Mouse (Mus musculus) embryo, embryonic 10 days (tissue): ENCODE results near the gene Zbtb20.

ENCODE experiments used
- DNase-seq: peaks from one replicate; pipeline ENCODE4 v3.0.0-alpha.2; 2015; ENCODE audit warnings: low spot score

Zbtb20 gene

DNA sequence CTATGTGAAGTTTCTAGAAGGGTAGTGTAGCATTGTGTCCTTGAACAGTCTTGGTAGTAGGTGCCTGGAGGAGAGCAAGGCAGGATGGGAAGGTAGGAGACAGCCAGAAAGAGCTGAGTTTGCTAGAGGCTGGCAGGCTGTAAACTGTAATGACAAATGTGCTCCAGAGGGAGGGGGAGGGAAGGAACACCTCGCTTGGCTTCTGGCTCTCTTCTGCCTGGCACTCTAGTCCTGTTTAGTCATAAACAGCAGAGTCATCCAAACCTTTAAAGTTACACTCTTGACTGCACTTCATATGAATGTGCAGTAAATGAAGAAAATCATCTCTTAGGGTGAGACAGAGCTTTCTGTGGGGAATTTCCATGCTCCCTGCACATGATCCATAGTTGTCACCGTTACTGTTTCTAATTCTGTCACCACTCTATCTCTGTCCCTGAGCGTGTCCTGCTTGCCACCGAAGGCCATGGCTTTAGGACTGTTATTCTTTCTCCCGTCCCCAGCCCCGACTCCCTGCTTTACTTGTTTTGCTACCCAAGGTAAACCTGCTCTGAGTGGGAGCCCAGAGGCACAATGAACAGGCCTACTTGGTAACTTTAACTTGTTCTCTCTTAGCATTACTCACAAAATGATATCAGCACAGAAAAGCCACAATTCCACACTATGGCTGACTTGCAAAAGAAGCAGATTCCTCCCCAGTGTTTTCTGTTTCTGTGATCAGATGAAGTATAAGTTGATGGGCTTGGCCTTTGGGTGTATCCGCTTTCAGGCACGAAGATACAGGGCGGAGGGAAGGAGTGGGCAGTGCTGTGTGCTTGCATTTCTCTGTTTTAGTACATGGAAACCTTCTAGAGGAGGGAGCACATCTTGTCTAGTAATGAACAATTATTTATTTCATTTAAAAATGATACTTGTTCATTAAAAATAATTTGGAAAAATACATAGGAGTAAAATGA lies 427.8 kb downstream of the Zbtb20 start:
- peak; percentile 24 for DNase-seq

- DNase-seq: peak; percentile 46
Observed at GRCm38 (mm10) chr16:43309968-43310431, 434.3 kb downstream of the Zbtb20 start.

DNA sequence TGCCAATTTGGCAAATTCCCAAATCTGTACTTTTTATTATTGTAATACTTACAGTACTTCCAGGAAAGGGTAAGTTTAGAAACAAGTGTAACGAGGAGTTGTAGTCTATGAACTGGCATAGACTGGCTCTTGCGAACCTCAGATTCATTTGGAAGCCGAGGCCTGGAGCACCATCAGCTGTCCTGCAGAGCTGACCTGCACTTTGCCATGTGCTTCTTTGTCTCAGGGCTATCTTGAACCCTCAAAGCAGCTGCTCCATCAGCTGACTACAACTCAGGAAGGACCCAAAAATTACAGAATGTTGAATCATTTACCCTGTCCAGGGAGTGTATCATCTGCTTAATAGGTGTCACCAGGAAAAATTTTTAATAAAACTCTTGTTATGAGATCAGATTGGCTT lies 448.3 kb downstream of the Zbtb20 start:
- no peak for DNase-seq

- DNase-seq: no peak
Observed at GRCm38 (mm10) chr16:43328221-43328620, 452.5 kb downstream of the Zbtb20 start.

DNA sequence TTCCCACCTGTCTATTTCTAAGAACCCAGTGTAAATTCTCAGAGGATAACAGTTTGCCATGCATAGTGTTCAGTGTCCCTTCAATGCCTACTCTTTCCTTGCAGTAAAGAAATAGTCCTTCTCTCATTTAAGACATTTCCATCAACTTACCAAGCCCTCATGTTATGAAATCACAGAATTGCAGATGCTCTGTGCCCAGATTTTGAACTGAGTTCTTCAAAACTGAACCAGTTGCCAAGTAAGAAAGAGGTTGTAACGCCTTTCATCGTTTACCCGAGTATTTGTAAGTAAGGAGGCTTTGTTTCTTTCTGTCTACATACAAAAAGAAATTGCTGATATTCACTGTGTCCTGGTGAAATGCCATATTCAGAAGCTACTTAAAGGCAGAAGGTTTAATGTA lies 454.5 kb downstream of the Zbtb20 start:
- no peak for DNase-seq

GRCm38 (mm10) chr16:43331440-43331839 lies 455.8 kb downstream of the Zbtb20 start:
- DNase-seq: no peak

DNA sequence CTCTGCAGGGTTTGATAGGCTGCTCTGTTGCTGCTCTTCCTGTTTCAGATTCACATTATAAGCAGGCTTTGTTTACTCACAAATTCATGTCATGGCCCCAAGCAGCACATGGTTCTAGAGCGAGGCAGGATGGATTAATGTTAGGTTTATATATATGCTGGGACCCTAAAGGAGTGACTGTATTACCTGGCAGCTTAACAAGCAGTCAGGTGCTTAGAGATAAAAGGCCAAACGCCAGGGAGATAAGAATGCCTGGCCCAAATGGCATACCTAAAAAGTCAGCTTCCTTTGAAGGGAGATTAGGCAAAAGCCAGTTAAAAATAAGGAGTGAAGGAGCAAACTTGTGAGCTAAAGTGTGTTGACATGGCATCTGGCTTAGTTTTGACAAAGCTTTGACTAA lies 457.1 kb downstream of the Zbtb20 start:
- DNase-seq: no peak

DNA sequence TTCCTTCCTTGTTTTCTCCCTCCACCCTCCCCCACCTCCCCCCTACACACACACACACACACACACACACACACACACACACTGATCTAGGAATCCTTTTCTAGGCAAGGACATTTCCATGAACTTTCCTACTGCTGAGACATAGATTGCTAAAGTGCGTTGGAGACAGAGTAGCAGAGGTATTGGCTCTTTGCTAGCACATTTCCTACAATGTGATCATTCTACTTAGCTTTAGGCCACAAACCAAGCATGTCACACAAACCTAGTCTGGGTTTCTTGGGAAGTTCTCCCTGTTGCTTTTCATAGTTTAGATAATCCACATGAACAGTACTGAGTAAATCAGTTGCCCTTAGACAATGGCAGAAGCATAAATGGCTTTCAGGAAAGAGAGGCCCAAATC lies 457.6 kb downstream of the Zbtb20 start:
- DNase-seq: no peak

DNA sequence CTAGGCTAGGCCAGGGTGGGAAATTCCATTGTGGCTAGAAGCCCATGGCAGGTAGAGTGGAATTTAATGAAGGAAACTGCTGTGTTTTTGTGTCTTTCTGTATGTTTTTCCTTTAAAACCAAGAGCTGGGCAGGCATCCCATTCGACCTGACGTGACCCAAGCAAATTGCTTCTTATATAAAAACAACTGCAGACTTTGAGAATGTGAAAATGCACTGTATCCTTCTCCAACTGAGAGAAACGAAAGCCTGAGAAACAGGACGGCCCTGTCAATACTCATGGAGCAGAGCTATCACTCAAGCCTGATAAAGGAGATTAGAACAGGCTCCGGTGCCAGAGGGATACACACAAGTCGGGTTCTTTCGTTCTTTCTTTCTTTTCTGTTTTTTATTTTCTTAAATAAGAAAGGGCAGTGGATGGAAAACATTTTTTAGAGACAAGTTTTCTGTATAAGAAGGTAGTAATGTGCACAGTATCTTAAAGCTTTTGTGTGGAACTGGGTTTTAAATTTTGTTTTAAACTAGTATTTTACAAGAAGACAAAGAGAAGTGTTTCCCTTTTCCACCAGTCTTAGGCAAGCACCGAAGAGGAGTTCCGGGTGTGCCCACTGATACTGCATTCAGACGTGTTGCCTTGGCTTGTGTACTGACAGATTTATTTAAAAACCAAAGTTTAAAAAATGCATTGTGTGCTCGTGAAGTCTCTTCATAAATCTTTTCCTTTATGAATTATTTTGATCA lies 458.9 kb downstream of the Zbtb20 start:
- peak; percentile 13 for DNase-seq

DNA sequence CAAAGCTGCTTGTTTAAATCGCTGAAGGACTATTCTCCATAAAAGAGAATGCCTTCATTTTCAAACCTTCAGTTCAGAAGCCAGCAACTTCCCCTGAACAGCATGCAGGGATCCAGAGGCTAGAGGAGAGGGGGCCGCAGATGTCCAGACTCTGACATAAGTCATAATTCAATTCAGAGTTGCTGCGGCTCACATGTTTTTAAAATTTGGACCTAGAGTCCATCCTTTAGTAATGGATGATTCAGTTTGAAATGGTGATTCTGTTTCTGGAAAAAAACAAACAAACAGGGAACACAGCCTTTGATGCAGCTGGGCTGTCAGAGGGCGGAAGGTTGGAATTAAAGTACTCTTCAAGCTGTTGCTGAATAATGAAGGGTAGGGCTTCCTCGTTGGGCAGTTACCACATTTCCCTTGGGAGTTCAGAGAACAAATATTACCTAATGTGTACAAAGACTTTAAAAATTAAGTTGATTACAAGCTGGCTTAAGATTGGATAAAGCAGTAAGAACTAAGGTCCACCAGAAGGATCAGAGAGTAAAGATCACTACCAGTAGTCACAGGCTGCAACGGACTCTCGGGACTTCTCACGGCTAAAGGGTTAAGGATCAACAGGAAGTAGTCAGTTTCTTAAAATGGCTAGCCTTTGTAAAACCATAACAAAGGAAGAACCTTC lies 459.6 kb downstream of the Zbtb20 start:
- DNase-seq: peak; percentile 9

DNA sequence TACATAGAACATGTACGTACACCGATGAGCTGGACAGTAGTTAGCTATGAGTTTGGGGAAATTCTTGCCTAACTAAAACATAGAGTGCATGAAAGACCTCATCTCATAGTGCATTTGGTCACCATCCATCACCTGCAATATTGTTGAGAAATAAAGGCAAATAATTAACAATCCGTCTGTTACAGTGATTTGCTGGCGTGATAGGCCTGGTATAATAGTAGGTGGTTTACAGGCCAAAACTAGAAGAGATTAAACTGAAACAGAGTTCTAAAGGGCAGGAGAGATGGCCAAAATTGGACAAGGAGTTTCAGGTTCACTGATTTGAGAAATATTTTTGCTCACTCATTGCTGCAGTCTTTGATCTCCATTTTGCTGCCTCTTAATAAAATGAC lies 460.1 kb downstream of the Zbtb20 start:
- DNase-seq: no peak

DNA sequence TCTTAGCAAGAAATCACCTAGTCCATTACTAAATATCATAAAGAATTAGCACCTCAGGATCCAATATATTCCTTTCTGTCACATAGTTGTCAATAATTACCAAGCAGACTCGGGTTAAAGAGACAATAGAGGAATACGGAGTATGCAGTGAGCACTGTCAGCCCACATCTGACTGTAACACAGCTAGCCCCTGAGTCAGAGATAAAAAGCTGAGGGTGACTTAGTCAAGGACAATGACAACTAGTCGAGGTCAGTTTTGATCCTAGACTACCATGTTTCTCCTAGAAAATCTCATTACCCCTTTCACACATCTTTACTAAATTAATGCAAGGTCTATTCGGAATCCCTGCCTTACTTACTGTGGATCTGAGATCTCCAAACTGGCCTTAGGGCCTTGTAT lies 465.0 kb downstream of the Zbtb20 start:
- no peak for DNase-seq

- no peak for DNase-seq
Observed at GRCm38 (mm10) chr16:43341916-43342455, 466.3 kb downstream of the Zbtb20 start.

- no peak for DNase-seq
Observed at GRCm38 (mm10) chr16:43346094-43346493, 470.4 kb downstream of the Zbtb20 start.

DNA sequence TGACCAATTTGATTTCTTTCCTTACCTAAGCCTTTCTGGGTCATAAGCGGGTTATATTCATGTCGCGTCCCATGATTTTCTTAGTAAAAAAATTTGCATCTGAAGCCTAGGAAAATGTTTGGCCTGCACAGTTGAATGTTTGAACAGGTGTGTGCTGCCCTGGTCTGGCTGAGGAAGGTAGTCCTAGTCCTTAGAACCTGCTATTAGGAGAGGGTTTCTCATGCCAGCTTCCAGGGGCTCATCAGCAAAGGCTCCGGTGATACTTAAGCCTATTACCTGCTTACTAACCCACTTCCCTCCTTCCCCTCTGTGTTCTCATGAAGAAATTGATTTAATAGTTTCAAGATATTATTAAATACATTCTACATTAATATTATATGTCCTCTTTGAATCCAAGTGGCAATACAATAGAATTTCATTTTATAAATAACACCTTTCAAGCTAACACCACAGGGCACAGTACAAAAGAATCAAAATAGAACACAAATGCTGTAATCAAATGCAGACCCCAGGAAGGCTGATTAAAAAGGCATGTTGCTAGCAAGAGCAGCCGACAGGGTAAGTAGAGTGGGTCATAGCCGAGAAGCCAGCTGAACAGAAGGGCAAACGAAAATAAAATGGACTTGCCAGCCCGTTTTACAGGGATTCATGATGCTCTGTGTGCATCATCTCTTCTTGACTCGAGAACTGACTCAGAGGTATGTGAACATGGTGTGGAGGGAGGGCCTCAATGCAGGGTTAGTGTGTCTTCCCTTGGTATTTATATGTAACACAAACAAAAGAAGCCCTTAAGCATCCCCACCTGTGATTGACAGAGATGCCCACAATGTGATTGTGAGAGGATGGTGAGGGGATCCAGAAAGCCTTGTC lies 480.3 kb downstream of the Zbtb20 start:
- no peak for DNase-seq

DNA sequence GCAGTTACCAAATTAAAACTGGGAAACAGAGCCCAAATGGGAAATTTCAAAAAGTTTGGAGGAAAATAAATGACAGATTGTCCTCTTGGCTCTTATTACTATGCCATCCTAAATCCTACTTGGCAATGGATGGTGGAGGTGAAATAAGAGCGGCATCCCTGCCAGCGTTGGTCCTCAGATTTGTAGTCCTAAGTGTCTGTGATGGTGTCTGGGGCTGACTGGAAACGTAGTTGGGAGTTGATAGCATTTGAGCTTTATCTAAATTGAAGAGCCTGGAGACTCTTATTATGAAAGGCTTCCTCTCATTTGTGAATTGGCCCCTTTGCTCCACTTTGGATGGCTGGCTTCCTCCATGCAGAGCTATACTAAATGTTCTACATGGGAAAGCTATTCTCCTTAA lies 483.9 kb downstream of the Zbtb20 start:
- no peak for DNase-seq

- no peak for DNase-seq
Observed at GRCm38 (mm10) chr16:43360112-43360511, 484.4 kb downstream of the Zbtb20 start.

DNA sequence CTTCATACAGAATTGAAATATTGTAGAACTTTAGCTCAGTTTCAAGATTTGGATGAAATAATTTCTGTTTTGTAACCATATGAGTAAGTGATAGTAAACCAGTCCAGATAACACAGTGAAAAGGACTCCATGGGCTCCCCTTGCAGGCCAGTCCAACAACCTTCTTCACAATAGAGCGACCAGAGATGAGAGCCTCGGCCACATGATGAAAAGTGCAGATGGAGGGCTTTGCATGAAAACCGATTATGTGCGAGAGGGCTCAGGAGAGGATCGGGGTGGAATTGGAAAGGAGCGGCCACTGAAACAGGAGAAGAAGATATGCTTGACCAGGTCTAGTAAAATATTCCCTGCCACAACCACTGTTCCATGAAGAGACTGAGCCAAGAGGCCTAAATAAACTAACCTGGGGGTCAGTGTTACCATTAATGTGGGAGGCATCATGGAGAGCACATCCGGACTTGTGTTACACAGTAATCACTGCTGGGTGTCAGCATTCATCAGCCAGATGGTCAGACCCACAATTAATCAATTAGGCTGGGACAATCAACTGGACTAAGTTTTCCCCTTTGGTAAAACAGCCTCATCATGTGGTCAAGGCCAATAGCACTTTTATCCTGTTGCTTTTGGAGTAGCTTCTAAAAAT lies 485.3 kb downstream of the Zbtb20 start:
- DNase-seq: peak; percentile 35

DNA sequence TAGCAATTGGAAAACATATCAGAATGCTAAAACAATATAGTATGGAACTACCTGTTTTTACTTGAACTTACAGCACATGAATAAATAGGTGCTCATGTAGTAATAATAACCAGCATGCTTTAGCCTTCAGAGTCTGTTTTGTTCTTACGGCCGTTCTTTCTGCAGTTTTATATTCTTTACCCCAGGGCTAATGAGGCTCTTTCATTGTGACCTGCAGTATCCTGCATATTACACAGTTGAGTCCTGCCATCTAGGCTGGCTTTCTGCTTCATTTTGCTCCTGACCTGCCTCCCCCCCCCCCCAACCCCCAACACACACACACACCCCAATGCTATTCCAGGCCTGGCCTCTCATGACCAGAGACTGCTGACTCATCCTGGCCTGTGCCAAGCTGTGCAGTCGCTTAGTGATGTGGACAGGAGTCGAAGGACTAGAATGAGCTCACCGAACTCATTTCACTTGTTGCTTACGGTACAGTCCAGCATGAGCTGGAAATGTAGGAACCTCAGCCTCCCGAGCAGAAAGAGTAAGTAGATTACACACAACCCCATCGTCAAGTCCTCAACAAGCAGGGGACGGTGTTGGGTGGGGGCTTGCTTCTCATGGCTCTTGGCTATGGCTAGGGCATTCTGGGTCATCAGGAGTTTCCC lies 487.1 kb downstream of the Zbtb20 start:
- DNase-seq: peak; percentile 32

DNA sequence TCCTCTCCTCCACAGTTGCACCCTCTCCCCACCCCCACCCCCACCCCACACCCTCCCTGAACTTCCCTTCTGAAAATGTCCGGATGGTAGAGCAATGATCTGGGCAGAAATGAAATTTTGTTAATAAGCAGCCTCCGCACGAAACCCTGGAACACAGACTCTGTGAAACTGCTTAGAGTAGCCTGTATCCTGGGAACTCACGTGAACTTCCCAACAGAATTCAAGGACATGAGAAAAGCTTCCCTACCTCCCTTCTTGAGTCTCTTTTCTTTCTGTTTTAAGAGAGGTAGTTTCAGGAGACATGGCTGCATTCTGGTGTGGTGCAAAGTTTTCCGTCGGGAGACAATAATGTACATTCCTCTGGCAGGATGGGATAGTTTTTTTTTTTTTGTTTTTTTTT lies 487.6 kb downstream of the Zbtb20 start:
- no peak for DNase-seq
